Mouse (Mus musculus) lung, adult 2 months (tissue): ENCODE measurements around the gene Immp2l. TPM values are rescaled to one million over a fixed set of nuclear protein-coding genes. Genes with fewer than 3 reads are reported as not detected.

Experiments
- DNase-seq: peaks from one replicate; pipeline ENCODE4 v3.0.0; 2022
- H3K4me1 ChIP-seq: fragments of 200-500 bp; 2 replicates; pipeline ENCODE4 v1.6.1; 2011; ENCODE audit warnings: low read length; ENCODE audit not compliant: control insufficient read depth, insufficient read depth
- H3K4me3 ChIP-seq: fragments of 200-500 bp; replicated peaks from 2 replicates; pipeline ENCODE3; 2011; ENCODE audit warnings: low read depth, mild to moderate bottlenecking, control low read depth, low read length; ENCODE audit errors: extremely low read depth
- CTCF ChIP-seq: fragments of 200-500 bp; IDR thresholded peaks from 2 replicates; pipeline ENCODE4 v1.5.1; 2011; ENCODE audit warnings: mild to moderate bottlenecking, low read length, control low read depth; ENCODE audit not compliant: insufficient read depth
- POLR2A ChIP-seq: fragments of 200-500 bp; IDR thresholded peaks from 2 replicates; pipeline ENCODE4 v1.6.1; 2011; ENCODE audit warnings: low read depth, mild to moderate bottlenecking, control low read depth, low read length, borderline replicate concordance; ENCODE audit errors: extremely low read depth
- WGBS: fragments of 180-500 bp; shearing (Covaris S2); methylation state at CpG from one replicate; pipeline ENCODE4 v1.1.7; 2018; 5-methylcytosine and 5-hydroxymethylcytosine counted together
- polyA plus RNA-seq: library from polyadenylated mRNA; depleted of rRNA; stranded (reverse); fragments of >200 nt; gene quantifications from 2 replicates; pipeline ENCODE4 v1.2.3, GENCODE M21; 2012

Gene Immp2l
- polyA plus RNA-seq, 1 experiment = 1.5 TPM

DNA sequence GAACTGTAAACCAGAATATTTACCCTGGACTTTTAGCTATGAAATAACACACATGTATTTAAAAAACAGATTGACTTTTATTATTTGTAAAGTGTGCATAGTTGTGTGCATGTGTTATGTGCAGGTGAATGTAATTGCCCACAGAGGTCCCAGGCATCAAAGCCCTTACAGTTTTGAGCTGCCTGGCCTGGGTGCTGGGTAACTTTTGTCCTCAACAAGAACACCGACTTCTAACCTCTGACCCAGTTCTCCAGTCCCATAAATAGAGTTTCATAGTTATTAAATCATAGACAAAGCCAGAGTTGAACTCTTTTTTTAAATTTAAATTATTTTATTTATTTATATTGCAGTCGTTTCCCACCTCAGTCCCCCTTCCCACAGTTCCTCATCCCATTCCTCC is 67.4 kb downstream of the Immp2l start:
- no peaks in the 10 kb centered on the region for H3K4me1 ChIP-seq
- 60% methylated on average over 2 of the region's 2 CpGs for WGBS
- H3K4me3 ChIP-seq = no peak overlapping the region
- TF ChIP-seq CTCF (no peak), POLR2A (no peak)
- no peak for DNase-seq

DNA sequence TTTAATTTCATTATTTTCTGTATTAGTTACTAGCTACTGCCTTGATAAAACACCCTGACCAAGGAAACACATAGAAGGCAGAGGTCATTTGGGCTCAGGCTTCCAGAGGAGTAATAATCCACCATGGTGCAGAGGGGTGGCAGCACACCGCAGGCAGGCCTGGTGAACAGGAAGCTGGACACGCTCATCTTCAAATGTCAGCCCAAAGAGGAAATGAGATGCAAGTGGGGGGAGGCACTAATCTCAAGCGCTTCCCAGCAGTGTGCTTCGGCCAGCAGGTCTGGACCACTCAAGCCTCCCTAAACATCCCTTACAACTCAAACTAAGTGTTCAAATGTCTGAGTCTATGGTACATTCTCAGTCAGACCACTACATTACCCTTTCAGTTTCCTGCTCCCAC is 72.2 kb downstream of the Immp2l start:
- no peak for TF ChIP-seq CTCF
- TF ChIP-seq POLR2A = no peak
- WGBS = 42% methylated on average over 4 of the region's 4 CpGs
- H3K4me3 ChIP-seq = no peak overlapping the region
- H3K4me1 ChIP-seq = no peaks in the 10 kb centered on the region
- DNase-seq = no peak

DNA sequence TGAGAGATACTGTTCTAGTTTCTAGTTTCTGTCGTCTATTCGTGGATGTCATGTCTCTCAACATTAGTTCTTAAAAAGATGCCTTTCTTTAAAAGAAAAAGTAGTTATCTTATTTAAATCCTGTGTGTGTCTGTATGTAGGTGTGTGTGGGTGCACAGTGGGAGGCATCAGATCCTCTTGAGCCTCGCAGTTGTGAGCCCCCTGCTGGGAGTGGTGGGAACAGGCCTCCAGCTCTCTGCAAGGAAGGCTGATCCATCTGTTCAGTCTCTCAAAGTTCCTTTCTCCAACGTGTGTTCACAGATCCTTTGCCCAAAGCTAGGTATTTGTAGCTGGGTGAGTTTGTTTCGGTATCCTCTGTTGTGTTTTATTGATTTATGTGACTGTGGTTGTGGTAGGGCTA is 73.5 kb downstream of the Immp2l start:
- TF ChIP-seq CTCF = peak; percentile 83
- no peak for TF ChIP-seq POLR2A
- peak; percentile 7 for DNase-seq
- 47% methylated on average over 5 of the region's 5 CpGs for WGBS

DNA sequence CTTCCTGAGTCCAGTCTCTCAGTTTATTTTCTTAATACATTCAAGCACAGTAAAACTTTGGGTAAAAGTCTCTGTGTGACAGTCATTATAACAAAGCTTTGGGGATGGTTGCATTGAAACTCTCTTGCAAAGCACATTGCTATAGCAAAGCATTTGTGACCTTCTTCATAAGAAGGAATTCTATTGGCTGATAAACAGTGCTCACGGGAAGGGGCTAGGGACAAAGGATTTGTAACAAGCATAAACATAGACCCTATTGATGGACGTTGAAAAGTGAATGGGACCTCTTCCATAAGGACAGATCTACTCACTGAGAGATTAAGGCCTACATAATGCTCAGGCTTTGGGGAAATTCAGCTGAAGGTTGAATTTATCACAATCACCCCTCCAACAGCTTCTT is 85.1 kb downstream of the Immp2l start:
- TF ChIP-seq CTCF = no peak
- no peak for TF ChIP-seq POLR2A
- no peak overlapping the region for H3K4me3 ChIP-seq
- 52% methylated on average over 2 of the region's 2 CpGs for WGBS

More for the DNA sequence above, 73.5 kb downstream of the Immp2l start:
- Histone ChIP-seq H3K4me3 (no peak overlapping the region), H3K4me1 (no peaks in the 10 kb centered on the region)

DNA sequence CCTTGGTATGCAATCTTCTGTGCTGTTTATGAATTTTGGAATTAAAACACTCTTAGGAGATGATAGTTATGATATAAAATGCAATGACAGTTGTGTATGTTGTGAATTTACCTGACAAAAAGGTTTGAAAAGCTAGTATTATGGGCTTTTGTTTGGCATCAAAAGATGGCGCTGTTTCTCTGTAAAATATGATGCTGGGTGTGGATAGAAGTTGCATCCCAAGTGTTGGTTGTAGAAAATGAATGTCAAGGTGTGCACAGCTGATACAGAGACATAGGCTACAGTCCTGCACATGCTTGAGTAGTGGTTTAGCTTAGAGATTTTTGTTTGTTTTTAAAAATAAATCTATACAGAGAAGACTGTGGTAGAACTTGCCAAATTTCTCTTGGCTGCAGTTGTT is 87.6 kb downstream of the Immp2l start:
- DNase-seq = no peak
- WGBS = 48% methylated on average over 1 of the region's 1 CpGs
- TF ChIP-seq CTCF (no peak), POLR2A (no peak)
- no peaks in the 10 kb centered on the region for H3K4me1 ChIP-seq
- H3K4me3 ChIP-seq = no peak overlapping the region

More for the DNA sequence above, 85.1 kb downstream of the Immp2l start:
- H3K4me1 ChIP-seq = no peaks in the 10 kb centered on the region
- no peak for DNase-seq

DNA sequence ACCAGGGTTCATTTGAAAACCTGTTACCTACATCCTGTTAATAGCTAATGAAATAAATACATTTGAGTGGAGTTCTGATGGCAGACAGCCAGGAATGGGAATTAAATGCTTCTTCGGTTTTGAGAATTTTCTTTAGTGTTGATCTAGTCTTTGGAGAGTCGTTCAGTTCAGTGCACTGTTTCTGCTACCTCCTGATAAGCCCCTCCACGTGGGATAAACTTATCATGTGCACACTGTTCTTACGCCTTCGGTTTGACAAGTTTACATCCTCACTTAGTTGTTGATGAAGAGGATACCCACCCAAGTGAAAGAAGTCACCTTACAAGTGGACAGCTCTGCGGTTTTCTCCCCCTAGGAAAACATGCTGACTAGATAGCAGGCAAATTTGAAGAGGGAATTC is 88.2 kb downstream of the Immp2l start:
- WGBS = 40% methylated on average over 6 of the region's 6 CpGs
- no peaks in the 10 kb centered on the region for H3K4me1 ChIP-seq
- no peak for TF ChIP-seq POLR2A
- TF ChIP-seq CTCF = no peak
- no peak overlapping the region for H3K4me3 ChIP-seq
- DNase-seq = no peak

DNA sequence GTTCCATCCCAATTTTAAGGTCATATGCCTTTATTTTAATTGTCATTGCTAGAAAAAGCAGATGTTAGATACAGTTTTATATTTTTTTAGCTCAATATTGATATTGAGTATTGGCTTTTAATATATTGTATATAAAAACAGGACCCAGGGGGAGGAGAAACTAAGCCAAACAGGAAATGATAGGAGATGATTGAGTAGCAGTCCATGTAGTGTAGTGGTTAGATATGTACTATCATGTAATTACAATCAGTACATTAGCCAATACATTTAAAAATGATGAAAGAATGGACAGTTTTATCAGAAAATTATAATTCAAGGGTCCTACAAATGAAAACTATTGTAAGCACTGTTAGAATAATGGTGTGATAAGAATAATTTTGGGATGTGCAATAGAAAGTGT is 94.5 kb downstream of the Immp2l start:
- TF ChIP-seq POLR2A = no peak
- DNase-seq = no peak
- Histone ChIP-seq H3K4me1 (no peaks in the 10 kb centered on the region), H3K4me3 (no peak overlapping the region)

DNA sequence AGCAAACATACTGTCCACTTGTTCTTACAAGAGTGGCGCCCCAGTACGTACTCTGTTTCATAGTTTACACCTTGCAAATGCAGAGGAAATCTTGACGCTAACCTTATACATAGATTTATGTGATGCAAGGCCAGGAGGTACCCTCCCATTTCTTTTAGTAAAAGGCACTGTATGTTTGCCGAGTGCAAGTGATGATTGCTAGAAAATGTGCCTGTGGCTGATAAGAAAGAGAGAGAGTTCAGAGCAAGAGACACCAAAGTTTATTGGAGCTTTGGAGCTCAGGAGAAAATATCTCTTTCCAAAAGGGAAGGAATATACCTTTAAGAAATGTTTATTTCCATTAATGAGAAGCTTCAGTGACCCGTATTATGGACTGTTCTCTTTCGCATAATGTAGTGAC is 95.8 kb downstream of the Immp2l start:
- Histone ChIP-seq H3K4me3 (no peak overlapping the region), H3K4me1 (no peaks in the 10 kb centered on the region)
- DNase-seq = no peak
- 70% methylated on average over 6 of the region's 6 CpGs for WGBS
- TF ChIP-seq CTCF (no peak), POLR2A (no peak)

DNA sequence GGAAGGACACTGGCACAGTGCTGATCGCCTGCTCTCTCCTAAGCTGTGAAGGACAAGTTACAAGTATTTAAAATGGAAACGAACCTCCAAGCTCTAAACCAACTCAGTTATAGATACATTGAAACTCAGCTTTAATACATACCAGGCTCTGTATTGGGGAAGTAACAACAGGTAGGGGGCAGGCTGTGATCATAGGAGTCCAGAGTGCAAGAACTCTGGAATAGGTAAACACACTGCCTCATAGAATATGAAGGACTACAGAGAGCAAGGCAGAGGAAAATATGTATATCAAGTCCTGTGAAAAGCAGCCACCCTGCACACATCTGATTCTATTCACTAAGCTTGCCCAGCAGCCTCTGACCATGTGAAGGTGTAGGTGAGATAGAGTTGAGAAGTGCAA is 99.3 kb downstream of the Immp2l start:
- WGBS = 91% methylated on average over 2 of the region's 2 CpGs
- H3K4me3 ChIP-seq = no peak overlapping the region
- DNase-seq = no peak
- no peaks in the 10 kb centered on the region for H3K4me1 ChIP-seq
- TF ChIP-seq POLR2A (no peak), CTCF (no peak)

DNA sequence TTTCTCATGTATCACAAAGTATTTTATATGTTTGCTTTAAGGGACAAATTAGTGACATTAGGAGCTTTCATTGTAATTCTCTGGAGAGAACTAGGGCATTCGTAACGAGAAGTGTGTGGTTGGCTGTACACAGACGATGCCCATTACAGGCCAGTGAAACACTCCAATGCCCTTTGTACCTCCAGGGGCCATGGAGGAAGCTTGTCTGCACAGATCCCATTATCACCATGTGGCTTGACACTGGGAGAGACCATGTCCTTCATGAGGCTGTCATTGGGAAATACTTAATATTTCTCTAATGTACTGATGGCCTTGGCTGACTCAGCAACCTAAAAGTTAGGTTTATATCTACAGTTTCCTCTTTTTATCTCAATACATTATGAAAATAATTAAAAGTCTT is 111.0 kb downstream of the Immp2l start:
- 83% methylated on average over 3 of the region's 3 CpGs for WGBS

DNA sequence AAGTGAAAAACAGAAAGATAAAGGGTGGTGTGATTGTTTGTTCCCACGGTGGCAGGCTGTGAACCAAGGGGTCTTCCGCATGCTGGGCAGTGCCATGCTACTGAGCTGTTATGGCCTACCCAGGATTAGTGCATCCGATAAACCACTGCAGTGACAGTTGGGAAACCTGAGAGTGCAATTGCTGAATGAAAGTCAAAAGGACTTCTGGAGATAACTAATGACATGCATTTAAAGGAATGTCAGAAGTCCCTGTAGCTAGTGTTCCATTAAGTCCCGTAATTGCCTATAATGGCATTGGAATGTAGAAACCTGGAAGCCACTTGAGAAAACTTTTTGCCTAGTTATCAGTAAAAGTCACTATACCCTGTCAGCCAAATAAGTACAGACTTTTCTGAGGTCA is 135.7 kb downstream of the Immp2l start:
- Histone ChIP-seq H3K4me3 (no peak overlapping the region), H3K4me1 (no peaks in the 10 kb centered on the region)
- DNase-seq = no peak
- TF ChIP-seq POLR2A = no peak
- no peak for TF ChIP-seq CTCF
- 87% methylated on average over 4 of the region's 4 CpGs for WGBS

More for the DNA sequence above, 111.0 kb downstream of the Immp2l start:
- TF ChIP-seq CTCF (no peak), POLR2A (no peak)
- Histone ChIP-seq H3K4me3 (no peak overlapping the region), H3K4me1 (no peaks in the 10 kb centered on the region)
- DNase-seq = no peak

DNA sequence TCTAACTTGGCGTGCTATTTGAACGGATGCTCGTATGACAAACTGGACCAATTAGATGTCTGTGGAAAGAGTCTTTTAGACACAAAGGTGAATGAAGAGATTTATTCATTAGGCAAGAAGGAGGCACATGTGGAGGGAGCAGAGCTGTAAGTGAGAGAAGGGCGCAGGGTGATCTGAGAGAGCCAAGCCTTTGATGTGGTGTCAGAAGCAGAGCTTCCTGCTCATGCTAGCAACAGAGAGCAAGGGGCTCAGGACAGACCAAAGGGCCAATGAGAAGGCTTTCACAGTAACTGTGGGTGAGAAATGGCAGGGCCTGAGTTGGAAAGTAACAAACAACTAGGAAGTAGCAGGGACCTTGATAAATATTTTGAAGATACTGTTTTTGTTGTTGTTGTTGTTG is 143.9 kb downstream of the Immp2l start:
- WGBS = 81% methylated on average over 4 of the region's 4 CpGs
- no peak overlapping the region for H3K4me3 ChIP-seq
- TF ChIP-seq CTCF = no peak
- no peak for TF ChIP-seq POLR2A
- no peak for DNase-seq
- H3K4me1 ChIP-seq = no peaks in the 10 kb centered on the region
